Mouse (Mus musculus) neural tube, embryonic 13.5 days (tissue): Measurements from ENCODE around the gene Upf2. TPM values are rescaled to one million over a fixed set of nuclear protein-coding genes. Genes with fewer than 3 reads are reported as not detected.
"Not testable (repeated sequence)": the region's sequence is repeated elsewhere in the genome, so short reads cannot be mapped to it uniquely, and the experiment has no call there.

Source experiments
- ATAC-seq: fragments of 200-750 bp; cut with Nextera tagmentation; 2 replicates; pipeline ENCODE4 v1.8.0; 2017; ENCODE audit warnings: low read depth, mild to moderate bottlenecking, moderate TSS enrichment, moderate library complexity
- H3K27ac ChIP-seq: fragments of 300-500 bp; sonication (generic); replicated peaks from 2 replicates; pipeline ENCODE4 v1.5.1; 2015; ENCODE audit warnings: moderate library complexity, mild to moderate bottlenecking, inconsistent platforms
- H3K27me3 ChIP-seq: fragments of 300-500 bp; sonication (generic); 2 replicates; pipeline ENCODE4 v1.6.1; 2015; ENCODE audit warnings: mild to moderate bottlenecking, inconsistent platforms
- H3K36me3 ChIP-seq: fragments of 300-500 bp; sonication (generic); 2 replicates; pipeline ENCODE4 v1.6.1; 2015; ENCODE audit warnings: mild to moderate bottlenecking, inconsistent platforms
- H3K4me1 ChIP-seq: fragments of 300-500 bp; sonication (generic); replicated peaks from 2 replicates; pipeline ENCODE4 v1.6.1; 2015; ENCODE audit warnings: inconsistent platforms
- H3K4me2 ChIP-seq: fragments of 300-500 bp; sonication (generic); 2 replicates; pipeline ENCODE4 v1.6.1; 2015; ENCODE audit warnings: inconsistent platforms, mild to moderate bottlenecking, moderate library complexity
- H3K4me3 ChIP-seq: fragments of 300-500 bp; sonication (generic); 2 replicates; pipeline ENCODE4 v1.5.1; 2015; ENCODE audit warnings: mild to moderate bottlenecking, inconsistent platforms
- H3K9ac ChIP-seq: fragments of 300-500 bp; sonication (generic); 2 replicates; pipeline ENCODE4 v1.6.1; 2015; ENCODE audit warnings: moderate library complexity, mild to moderate bottlenecking, inconsistent platforms
- H3K9me3 ChIP-seq: fragments of 300-500 bp; sonication (generic); 2 replicates; pipeline ENCODE4 v1.6.1; 2016; ENCODE audit warnings: inconsistent platforms
- WGBS: fragments of 180-500 bp; shearing (Covaris S2); methylation state at CpG from one replicate; pipeline ENCODE4 v1.1.7; 2015; 5-methylcytosine and 5-hydroxymethylcytosine counted together
- polyA plus RNA-seq: library from polyadenylated mRNA; unstranded; fragments of >200 nt; fragmentation: Nextera tagmentation; extraction: Ambion mirVana; gene quantifications from 2 replicates; pipeline ENCODE4 v1.2.1, GENCODE M21; 2015

Gene Upf2
- polyA plus RNA-seq, 1 experiment from 2014 or later, result 8.0 TPM

GRCm38 (mm10) chr2:6074891-6075529 lies 123.7 kb downstream of the Upf2 start:
- Histone ChIP-seq H3K4me3 (no peak overlapping the region), H3K4me2 (no peak overlapping the region), H3K27ac (no peak overlapping the region), H3K27me3 (no peaks in the 10 kb centered on the region), H3K4me1 (peaks cover 9% of the 10 kb centered on the region), H3K9ac (no peak overlapping the region), H3K9me3 (no peaks in the 10 kb centered on the region), H3K36me3 (no peaks in the 10 kb centered on the region)
- 71% methylated on average over 10 of the region's 10 CpGs for WGBS
- ATAC-seq, result no peak

GRCm38 (mm10) chr2:6075530-6075896 lies 124.2 kb downstream of the Upf2 start:
- Histone ChIP-seq H3K36me3 (no peaks in the 10 kb centered on the region), H3K9ac (no peak overlapping the region)
- 58% methylated on average over 1 of the region's 1 CpGs for WGBS

GRCm38 (mm10) chr2:6080037-6080436 lies 128.8 kb downstream of the Upf2 start:
- Histone ChIP-seq H3K27me3 (no peaks in the 10 kb centered on the region), H3K36me3 (no peaks in the 10 kb centered on the region), H3K27ac (no peak overlapping the region), H3K9me3 (no peaks in the 10 kb centered on the region), H3K4me2 (no peak overlapping the region), H3K4me3 (no peak overlapping the region), H3K4me1 (peaks cover 5% of the 10 kb centered on the region), H3K9ac (no peak overlapping the region)
- WGBS, result 85% methylated on average over 1 of the region's 1 CpGs
- ATAC-seq, result no peak

More at GRCm38 (mm10) chr2:6075530-6075896, 124.2 kb downstream of the Upf2 start:
- Histone ChIP-seq H3K27ac (no peak overlapping the region), H3K4me2 (no peak overlapping the region), H3K9me3 (no peaks in the 10 kb centered on the region), H3K27me3 (no peaks in the 10 kb centered on the region), H3K4me1 (peaks cover 9% of the 10 kb centered on the region), H3K4me3 (no peak overlapping the region)
- ATAC-seq, result no peak

- Histone ChIP-seq H3K36me3 (no peaks in the 10 kb centered on the region), H3K27me3 (no peaks in the 10 kb centered on the region), H3K27ac (no peak overlapping the region), H3K9ac (no peak overlapping the region), H3K9me3 (no peaks in the 10 kb centered on the region), H3K4me1 (no peaks in the 10 kb centered on the region), H3K4me3 (no peak overlapping the region), H3K4me2 (no peak overlapping the region)
- 58% methylated on average over 8 of the region's 8 CpGs for WGBS
- no peak for ATAC-seq
Observed at GRCm38 (mm10) chr2:6081108-6081507, 129.8 kb downstream of the Upf2 start.

GRCm38 (mm10) chr2:6082615-6083014 lies 131.3 kb downstream of the Upf2 start:
- H3K4me2 ChIP-seq, result no peak overlapping the region
- H3K36me3 ChIP-seq, result no peaks in the 10 kb centered on the region
- H3K4me1 ChIP-seq, result no peaks in the 10 kb centered on the region
- no peaks in the 10 kb centered on the region for H3K9me3 ChIP-seq
- no peaks in the 10 kb centered on the region for H3K27me3 ChIP-seq
- WGBS, result 86% methylated on average over 6 of the region's 6 CpGs
- H3K27ac ChIP-seq, result no peak overlapping the region
- no peak overlapping the region for H3K4me3 ChIP-seq
- no peak for ATAC-seq
- no peak overlapping the region for H3K9ac ChIP-seq

GRCm38 (mm10) chr2:6083696-6084095 lies 132.4 kb downstream of the Upf2 start:
- H3K4me1 ChIP-seq, result no peaks in the 10 kb centered on the region
- H3K4me2 ChIP-seq, result no peak overlapping the region
- H3K4me3 ChIP-seq, result no peak overlapping the region
- no peak overlapping the region for H3K9ac ChIP-seq
- H3K36me3 ChIP-seq, result no peaks in the 10 kb centered on the region
- no peaks in the 10 kb centered on the region for H3K27me3 ChIP-seq
- ATAC-seq, result no peak
- no peak overlapping the region for H3K27ac ChIP-seq
- no peaks in the 10 kb centered on the region for H3K9me3 ChIP-seq
- WGBS, result 95% methylated on average over 1 of the region's 1 CpGs

GRCm38 (mm10) chr2:6085622-6086530 lies 134.6 kb downstream of the Upf2 start:
- Histone ChIP-seq H3K36me3 (no peaks in the 10 kb centered on the region), H3K4me1 (no peaks in the 10 kb centered on the region), H3K9ac (no peak overlapping the region), H3K9me3 (no peaks in the 10 kb centered on the region), H3K4me3 (no peak overlapping the region), H3K4me2 (no peak overlapping the region), H3K27ac (no peak overlapping the region), H3K27me3 (no peaks in the 10 kb centered on the region)
- 83% methylated on average over 19 of the region's 19 CpGs for WGBS
- ATAC-seq, result no peak

- WGBS, result 87% methylated on average over 5 of the region's 5 CpGs
- Histone ChIP-seq H3K9ac (no peak overlapping the region), H3K4me2 (no peak overlapping the region)
Observed at GRCm38 (mm10) chr2:6087151-6087550, 135.9 kb downstream of the Upf2 start.

GRCm38 (mm10) chr2:6089941-6090340 lies 138.7 kb downstream of the Upf2 start:
- H3K36me3 ChIP-seq, H3K9me3 ChIP-seq, H3K9ac ChIP-seq, H3K4me1 ChIP-seq, ATAC-seq, H3K4me2 ChIP-seq, H3K4me3 ChIP-seq, H3K27ac ChIP-seq, H3K27me3 ChIP-seq: not testable (repeated sequence)
- 86% methylated on average over 16 of the region's 16 CpGs for WGBS

More at GRCm38 (mm10) chr2:6087151-6087550, 135.9 kb downstream of the Upf2 start:
- Histone ChIP-seq H3K36me3 (no peaks in the 10 kb centered on the region), H3K4me3 (no peak overlapping the region), H3K9me3 (no peaks in the 10 kb centered on the region), H3K27me3 (no peaks in the 10 kb centered on the region), H3K27ac (no peak overlapping the region), H3K4me1 (no peaks in the 10 kb centered on the region)
- no peak for ATAC-seq

GRCm38 (mm10) chr2:6097113-6097716 lies 145.9 kb downstream of the Upf2 start:
- Histone ChIP-seq H3K4me2 (no peak overlapping the region), H3K9me3 (no peaks in the 10 kb centered on the region), H3K4me3 (no peak overlapping the region), H3K4me1 (peaks cover 15% of the 10 kb centered on the region), H3K36me3 (no peaks in the 10 kb centered on the region), H3K27me3 (peaks cover 41% of the 10 kb centered on the region), H3K27ac (no peak overlapping the region), H3K9ac (no peak overlapping the region)
- WGBS, result 68% methylated on average over 7 of the region's 7 CpGs
- no peak for ATAC-seq

- Histone ChIP-seq H3K27ac (no peak overlapping the region), H3K27me3 (peaks cover 46% of the 10 kb centered on the region), H3K9ac (no peak overlapping the region), H3K4me3 (no peak overlapping the region), H3K4me2 (no peak overlapping the region), H3K4me1 (peaks cover 15% of the 10 kb centered on the region), H3K9me3 (no peaks in the 10 kb centered on the region), H3K36me3 (no peaks in the 10 kb centered on the region)
- 42% methylated on average over 6 of the region's 6 CpGs for WGBS
- ATAC-seq, result no peak
Observed at GRCm38 (mm10) chr2:6098924-6099323, 147.7 kb downstream of the Upf2 start.

GRCm38 (mm10) chr2:6099443-6099842 lies 148.2 kb downstream of the Upf2 start:
- H3K36me3 ChIP-seq, result no peaks in the 10 kb centered on the region
- no peak overlapping the region for H3K27ac ChIP-seq
- H3K4me1 ChIP-seq, result peaks cover 15% of the 10 kb centered on the region
- no peak overlapping the region for H3K4me3 ChIP-seq
- no peak overlapping the region for H3K9ac ChIP-seq
- 79% methylated on average over 9 of the region's 9 CpGs for WGBS
- no peaks in the 10 kb centered on the region for H3K9me3 ChIP-seq
- peaks cover 46% of the 10 kb centered on the region for H3K27me3 ChIP-seq
- H3K4me2 ChIP-seq, result no peak overlapping the region
- no peak for ATAC-seq
